Comparison of ENCODE assay signal across 8 mouse cellular contexts in the genomic region with DNA sequence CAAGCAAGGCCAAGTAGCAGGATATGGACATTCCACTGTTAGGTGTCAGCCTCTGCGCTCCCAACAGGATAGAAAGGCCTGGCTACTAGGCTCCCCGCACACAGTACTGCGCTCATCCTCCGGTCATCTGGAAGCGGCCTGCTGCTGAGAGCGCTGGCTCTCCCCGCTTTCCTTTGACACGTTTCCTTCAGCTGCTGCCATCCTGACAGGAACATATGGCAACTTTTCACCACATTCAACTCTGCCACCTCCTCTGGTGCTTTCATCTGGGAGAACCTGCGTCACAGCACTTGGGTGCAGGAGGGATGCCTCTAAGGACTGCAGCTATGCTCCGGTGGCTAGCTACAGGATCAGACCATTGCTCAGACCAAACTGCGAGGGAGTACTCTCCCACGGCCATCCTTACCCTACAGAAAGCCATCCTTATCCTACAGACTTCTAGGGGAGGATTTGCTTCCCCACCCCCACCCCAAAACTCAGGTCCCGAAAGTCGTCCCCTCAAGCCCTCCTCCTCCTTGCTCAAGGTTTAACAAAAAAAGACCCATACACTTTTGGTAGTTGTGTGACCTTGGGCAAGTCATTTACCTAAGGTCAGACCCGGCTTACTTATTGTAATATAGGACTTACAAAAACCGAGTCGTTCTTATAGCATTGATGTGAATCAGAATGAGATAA. TPM values are rescaled to one million over a fixed set of nuclear protein-coding genes. Genes with fewer than 3 reads are reported as not detected.
A peak's percentile ranks its signal among the peaks of the same experiment; 100 is the strongest.
DNase-seq lines count a peak whose midpoint lies in the region; ATAC-seq lines count a peak whose summit lies in the region.

No protein-coding gene starts in this region.

- H3K27ac ChIP-seq in embryonic facial prominence, embryonic 15.5 days (replicated peaks) = no peak overlapping the region; the same call in 1 of the 2 replicates
- H3K27ac ChIP-seq in hindbrain, embryonic 13.5 days = no peak overlapping the region
- H3K27ac ChIP-seq in liver, embryonic 11.5 days (ENCODE audit: low read depth, low read length) = no peak overlapping the region

- peaks cover 20% of the 10 kb centered on the region for H3K4me1 ChIP-seq in embryonic facial prominence, embryonic 15.5 days
- H3K4me1 ChIP-seq in hindbrain, embryonic 13.5 days (replicated peaks) = peaks cover 29% of the 10 kb centered on the region
- peaks cover 9% of the 10 kb centered on the region for H3K4me1 ChIP-seq in liver, embryonic 11.5 days (replicated peaks; ENCODE audit: control insufficient read depth, insufficient read depth, low read length)

- no peak for ATAC-seq in embryonic facial prominence, embryonic 15.5 days (ENCODE audit: insufficient number of reproducible peaks, low FRiP score, low TSS enrichment, low read depth)
- no peak for ATAC-seq in hindbrain, embryonic 13.5 days (ENCODE audit: low FRiP score)
- no peak for ATAC-seq in liver, embryonic 11.5 days (replicated peaks; ENCODE audit: low FRiP score)

- no peaks in the 10 kb centered on the region for H3K27me3 ChIP-seq in embryonic facial prominence, embryonic 15.5 days
- no peaks in the 10 kb centered on the region for H3K27me3 ChIP-seq in hindbrain, embryonic 13.5 days
- H3K27me3 ChIP-seq in liver, embryonic 11.5 days (replicated peaks; ENCODE audit: control insufficient read depth, insufficient read depth, low read length) = peaks cover 19% of the 10 kb centered on the region

- peak overlapping the region; percentile 90 for H3K4me2 ChIP-seq in embryonic facial prominence, embryonic 15.5 days (replicated peaks)
- peak overlapping the region; percentile 89 for H3K4me2 ChIP-seq in hindbrain, embryonic 13.5 days
- H3K4me2 ChIP-seq in liver, embryonic 11.5 days = peak overlapping the region; percentile 97

- DNase-seq in 3134 (ENCODE audit: extremely low read depth, insufficient read length, low spot score) (peak; percentile 52), ZHBTc4 (ENCODE audit: low read depth, low spot score) (peak; percentile 33)
- DNase-seq in liver, embryonic 11.5 days (ENCODE audit: low spot score) = peak; percentile 48
- DNase-seq in retina, postnatal 1 day = peak; percentile 50
- DNase-seq in ovary, adult 18-20 months (ENCODE audit: low spot score) = no peak
- DNase-seq in urinary bladder, adult 2 months (ENCODE audit: low spot score) = no peak

- WGBS in embryonic facial prominence, embryonic 15.5 days = 10% methylated on average over 17 of the region's 17 CpGs
- WGBS in hindbrain, embryonic 13.5 days = 9% methylated on average over 17 of the region's 17 CpGs
- 9% methylated on average over 17 of the region's 17 CpGs for WGBS in liver, embryonic 11.5 days

- H3K9ac ChIP-seq in embryonic facial prominence, embryonic 15.5 days = 0 out of 2 replicates have a peak overlapping the region, but pooled peaks have one; percentile 84
- H3K9ac ChIP-seq in hindbrain, embryonic 13.5 days = peak overlapping the region; percentile 58; the same call in 1 of the 2 replicates
- no peak overlapping the region; the same call in 1 of the 2 replicates for H3K9ac ChIP-seq in liver, embryonic 11.5 days (ENCODE audit: low read depth, low read length)

- no peaks in the 10 kb centered on the region for H3K36me3 ChIP-seq in embryonic facial prominence, embryonic 15.5 days
- H3K36me3 ChIP-seq in hindbrain, embryonic 13.5 days = no peaks in the 10 kb centered on the region
- H3K36me3 ChIP-seq in liver, embryonic 11.5 days (ENCODE audit: control insufficient read depth, insufficient read depth, low read length) = no peaks in the 10 kb centered on the region

- H3K9me3 ChIP-seq in embryonic facial prominence, embryonic 15.5 days (replicated peaks) = no peaks in the 10 kb centered on the region
- no peaks in the 10 kb centered on the region for H3K9me3 ChIP-seq in hindbrain, embryonic 13.5 days
- H3K9me3 ChIP-seq in liver, embryonic 11.5 days (ENCODE audit: control insufficient read depth, low read length) = no peaks in the 10 kb centered on the region

- peak overlapping the region; percentile 70 for H3K4me3 ChIP-seq in embryonic facial prominence, embryonic 15.5 days (replicated peaks)
- peak overlapping the region; percentile 78 for H3K4me3 ChIP-seq in hindbrain, embryonic 13.5 days
- peak overlapping the region; percentile 71 for H3K4me3 ChIP-seq in liver, embryonic 11.5 days (ENCODE audit: low read depth, low read length)

RNA-seq across cellular contexts. Expression of a gene that starts 2.0 kb away (rescaled TPM):
- 8.3 and 9.1 TPM in 2 replicates for polyA plus RNA-seq in embryonic facial prominence, embryonic 15.5 days (2015; fragmentation: Nextera tagmentation; extraction: Ambion mirVana)
- polyA plus RNA-seq in hindbrain, embryonic 13.5 days (2015; fragmentation: Nextera tagmentation; extraction: Ambion mirVana) = 29.1 and 31.6 TPM in 2 replicates
- 4.6 TPM in 2 replicates for polyA plus RNA-seq in liver, embryonic 11.5 days (2014; fragmentation: Nextera tagmentation; extraction: Ambion mirVana)
- polyA plus RNA-seq in urinary bladder, adult 2 months (2012; rRNA removed) = 9.6 and 14.1 TPM in 2 replicates

Comparison
In these comparisons a context has a peak if more than half of its experiments do, and no peak if none do; other contexts are left out.
1. DNase-seq: peak in 3134 (single experiment), ZHBTc4 (single experiment), liver, embryonic 11.5 days (single experiment) and retina, postnatal 1 day (single experiment); none in ovary, adult 18-20 months (single experiment) and urinary bladder, adult 2 months (single experiment).
2. Peak in every context shown above with its lines, with median percentiles within 50 percentile points of each other: H3K4me2 ChIP-seq and H3K4me3 ChIP-seq.